Mouse (Mus musculus) neural tube, embryonic 12.5 days (tissue): ENCODE measurements around the gene Mphosph9. TPM values are rescaled to one million over a fixed set of nuclear protein-coding genes. Genes with fewer than 3 reads are reported as not detected.
A peak's percentile ranks its signal among the peaks of the same experiment; 100 is the strongest.
"Not testable (repeated sequence)": the region's sequence is repeated elsewhere in the genome, so short reads cannot be mapped to it uniquely, and the experiment has no call there.

ENCODE experiments used
- ATAC-seq: fragments of 200-750 bp; cut with Nextera tagmentation; 2 replicates; pipeline ENCODE4 v1.8.0; 2017; ENCODE audit warnings: low read depth, mild to moderate bottlenecking, moderate TSS enrichment, moderate library complexity; ENCODE audit not compliant: low FRiP score
- H3K27ac ChIP-seq: fragments of 300-500 bp; sonication (generic); 2 replicates; pipeline ENCODE4 v1.5.1; 2016
- H3K27me3 ChIP-seq: fragments of 300-500 bp; sonication (generic); replicated peaks from 2 replicates; pipeline ENCODE4 v1.6.1; 2016; ENCODE audit warnings: mild to moderate bottlenecking
- H3K36me3 ChIP-seq: fragments of 300-500 bp; sonication (generic); 2 replicates; pipeline ENCODE4 v1.6.1; 2016; ENCODE audit warnings: mild to moderate bottlenecking
- H3K4me1 ChIP-seq: fragments of 300-500 bp; sonication (generic); 2 replicates; pipeline ENCODE4 v1.6.1; 2016
- H3K4me2 ChIP-seq: fragments of 300-500 bp; sonication (generic); replicated peaks from 2 replicates; pipeline ENCODE4 v1.6.1; 2016; ENCODE audit warnings: mild to moderate bottlenecking
- H3K4me3 ChIP-seq: fragments of 300-500 bp; sonication (generic); 2 replicates; pipeline ENCODE4 v1.5.1; 2016
- H3K9ac ChIP-seq: fragments of 300-500 bp; sonication (generic); 2 replicates; pipeline ENCODE4 v1.6.1; 2016; ENCODE audit warnings: mild to moderate bottlenecking
- H3K9me3 ChIP-seq: fragments of 300-500 bp; sonication (generic); 2 replicates; pipeline ENCODE4 v1.6.1; 2016; ENCODE audit warnings: mild to moderate bottlenecking
- WGBS: fragments of 180-500 bp; shearing (Covaris S2); methylation state at CpG from one replicate; pipeline ENCODE4 v1.1.7; 2016; 5-methylcytosine and 5-hydroxymethylcytosine counted together
- polyA plus RNA-seq: library from polyadenylated mRNA; unstranded; fragments of >200 nt; fragmentation: Nextera tagmentation; extraction: Ambion mirVana; gene quantifications from 2 replicates; pipeline ENCODE4 v1.2.1, GENCODE M21; 2016

The Mphosph9 gene
- 17.9 and 18.8 TPM in 2 replicates for polyA plus RNA-seq

DNA sequence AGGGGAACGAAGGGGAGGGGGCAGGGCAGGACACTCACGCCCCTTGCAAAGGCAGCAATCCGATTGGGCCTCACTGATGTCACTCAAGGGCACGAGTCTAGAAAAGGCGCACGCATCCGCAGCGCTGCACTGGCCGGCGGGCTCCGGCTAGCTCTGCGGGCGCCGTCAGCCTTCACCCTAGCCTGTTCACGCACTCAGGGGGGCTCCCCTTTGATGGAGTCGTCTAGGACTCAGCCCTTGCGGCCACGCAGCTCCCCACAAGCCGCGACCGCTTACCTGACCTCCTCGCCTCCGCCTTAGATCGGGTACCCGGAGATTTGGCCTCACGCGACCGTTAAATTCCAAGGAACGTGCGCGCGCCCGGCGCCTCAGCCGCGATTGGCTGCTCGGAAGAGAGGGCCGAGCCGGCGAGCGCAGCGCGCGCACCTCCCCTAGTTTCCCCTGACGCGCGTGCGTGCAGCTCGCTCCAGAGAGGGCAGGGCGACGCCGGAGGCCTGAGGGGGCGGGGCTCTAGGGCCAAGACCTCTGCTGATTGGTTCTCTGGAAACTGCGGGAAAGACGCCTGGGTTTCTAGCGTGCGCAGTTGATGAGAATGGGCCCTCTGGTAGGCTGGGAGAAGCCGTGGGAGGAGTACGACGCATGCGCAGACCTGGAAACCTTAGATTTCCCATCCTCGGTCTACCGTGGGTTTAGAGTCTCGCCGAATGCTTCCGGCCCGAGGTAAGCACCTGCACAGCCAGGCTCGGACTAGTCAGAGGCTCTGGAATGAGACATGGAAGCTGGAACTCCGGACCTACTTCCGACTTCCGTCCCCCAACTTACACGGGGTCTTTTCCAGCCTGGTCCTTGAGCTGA, at the start of gene Mphosph9, which contains the start of gene 2810006K23Rik:
Gene Mphosph9, minus strand, starts transcription at position 463 of the 855 bp plus-strand sequence.
Gene 2810006K23Rik, plus strand, starts transcription at position 580 of the 855 bp plus-strand sequence.
- Histone ChIP-seq H3K4me1 (peaks cover 16% of the 10 kb centered on the region), H3K4me3 (peak within 1 kb of the TSS; percentile 66), H3K27ac (peak within 1 kb of the TSS; percentile 90), H3K9me3 (no peaks in the 10 kb centered on the region), H3K27me3 (no peaks in the 10 kb centered on the region), H3K4me2 (peak within 1 kb of the TSS; percentile 77), H3K36me3 (peaks cover 9% of the 10 kb centered on the region), H3K9ac (peak within 1 kb of the TSS; percentile 74)
- peak; percentile 98 for ATAC-seq
- under 1% methylated on average over 72 of the region's 72 CpGs for WGBS

DNA sequence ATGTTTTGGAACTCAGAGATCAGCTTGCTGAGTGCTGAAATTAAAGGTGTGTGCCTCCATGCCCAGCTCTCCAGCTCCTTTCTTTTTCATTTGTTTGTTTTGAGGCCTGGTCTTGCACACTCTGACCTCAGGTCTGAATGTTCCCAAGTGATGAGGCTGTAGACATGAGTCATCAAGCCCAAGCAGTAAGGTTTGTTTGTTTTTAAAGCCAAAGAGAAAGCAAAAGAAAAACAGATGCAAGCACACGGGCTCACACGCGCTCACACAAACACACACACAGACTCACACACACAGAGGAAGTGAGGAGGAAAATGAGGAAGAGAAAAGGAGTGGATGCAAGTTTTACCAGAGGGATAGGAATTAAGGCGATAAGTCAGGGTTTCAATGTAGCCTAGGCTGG, 49.4 kb upstream of the Mphosph9 start:
- peaks cover 70% of the 10 kb centered on the region for H3K36me3 ChIP-seq
- no peaks in the 10 kb centered on the region for H3K9me3 ChIP-seq
- H3K4me2 ChIP-seq: no peak overlapping the region
- no peak overlapping the region for H3K4me3 ChIP-seq
- no peaks in the 10 kb centered on the region for H3K27me3 ChIP-seq
- WGBS: 92% methylated on average over 4 of the region's 4 CpGs
- no peaks in the 10 kb centered on the region for H3K4me1 ChIP-seq
- no peak overlapping the region for H3K27ac ChIP-seq
- H3K9ac ChIP-seq: no peak overlapping the region
- no peak for ATAC-seq

DNA sequence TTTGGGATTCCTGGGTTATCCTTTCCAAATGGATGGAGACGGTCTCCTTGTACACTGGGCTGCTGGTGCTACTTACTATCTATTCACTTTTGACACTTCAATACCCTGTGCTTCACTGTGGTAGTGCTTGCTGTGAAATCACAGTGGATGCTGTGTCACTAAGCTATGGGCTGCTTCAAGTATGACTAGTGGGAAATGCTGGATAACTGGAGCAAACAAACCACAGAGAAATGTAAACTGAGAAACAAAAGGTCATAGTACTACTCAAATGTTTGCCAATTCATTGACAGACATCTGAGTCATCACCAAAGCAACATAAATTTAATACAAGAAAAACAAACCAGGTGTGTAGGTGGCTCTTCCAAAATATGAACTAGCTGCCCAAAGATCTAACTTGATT, 48.6 kb upstream of the Mphosph9 start:
- Histone ChIP-seq H3K4me3 (no peak overlapping the region), H3K27me3 (no peaks in the 10 kb centered on the region), H3K9me3 (no peaks in the 10 kb centered on the region), H3K27ac (no peak overlapping the region), H3K9ac (no peak overlapping the region), H3K4me1 (no peaks in the 10 kb centered on the region), H3K36me3 (peaks cover 71% of the 10 kb centered on the region), H3K4me2 (no peak overlapping the region)
- no peak for ATAC-seq
- 97% methylated on average over 1 of the region's 1 CpGs for WGBS

- no peak overlapping the region for H3K4me3 ChIP-seq
- peaks cover 81% of the 10 kb centered on the region for H3K36me3 ChIP-seq
- no peaks in the 10 kb centered on the region for H3K9me3 ChIP-seq
- H3K4me1 ChIP-seq: no peaks in the 10 kb centered on the region
- H3K27me3 ChIP-seq: no peaks in the 10 kb centered on the region
- no peak for ATAC-seq
- no peak overlapping the region for H3K27ac ChIP-seq
- H3K9ac ChIP-seq: no peak overlapping the region
- 96% methylated on average over 7 of the region's 7 CpGs for WGBS
- no peak overlapping the region for H3K4me2 ChIP-seq
Measured at GRCm38 (mm10) chr5:124374298-124374697, 46.5 kb upstream of the Mphosph9 start.

- no peak for ATAC-seq
Measured at GRCm38 (mm10) chr5:124366721-124367120, 38.9 kb upstream of the Mphosph9 start.

DNA sequence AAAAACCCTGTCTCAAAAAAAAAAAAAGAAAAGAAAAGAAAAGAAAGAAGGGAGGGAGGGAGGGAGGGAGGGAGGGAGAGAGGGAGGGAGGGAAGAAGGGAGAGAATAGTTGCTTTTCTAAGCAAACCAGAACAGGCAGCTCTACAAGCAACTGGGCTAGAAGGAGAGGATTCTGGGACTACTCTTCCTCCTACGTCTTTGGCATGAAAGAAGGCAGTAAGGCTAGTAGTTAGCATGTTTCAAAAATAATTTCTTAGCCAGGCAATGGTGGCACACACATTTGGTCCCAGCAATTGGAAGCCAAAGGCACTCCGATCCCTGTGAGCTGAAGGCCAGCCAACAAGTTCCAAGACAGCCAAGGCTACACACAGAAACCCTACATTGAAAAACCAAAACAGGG, 38.0 kb upstream of the Mphosph9 start:
- H3K9me3 ChIP-seq: no peaks in the 10 kb centered on the region
- peaks cover 22% of the 10 kb centered on the region for H3K36me3 ChIP-seq
- no peak overlapping the region for H3K27ac ChIP-seq
- H3K4me1 ChIP-seq: no peaks in the 10 kb centered on the region
- no peak overlapping the region for H3K4me2 ChIP-seq
- H3K9ac ChIP-seq: no peak overlapping the region
- WGBS: 87% methylated on average over 2 of the region's 2 CpGs
- H3K27me3 ChIP-seq: no peaks in the 10 kb centered on the region
- H3K4me3 ChIP-seq: no peak overlapping the region
- no peak for ATAC-seq

More at GRCm38 (mm10) chr5:124366721-124367120, 38.9 kb upstream of the Mphosph9 start:
- Histone ChIP-seq H3K9ac (no peak overlapping the region), H3K36me3 (peaks cover 31% of the 10 kb centered on the region), H3K27me3 (no peaks in the 10 kb centered on the region), H3K4me1 (no peaks in the 10 kb centered on the region), H3K9me3 (no peaks in the 10 kb centered on the region), H3K4me2 (no peak overlapping the region), H3K4me3 (no peak overlapping the region), H3K27ac (no peak overlapping the region)
- WGBS: 95% methylated on average over 3 of the region's 3 CpGs

GRCm38 (mm10) chr5:124364173-124364918, 36.6 kb upstream of the Mphosph9 start:
- no peak for ATAC-seq
- H3K4me2 ChIP-seq: no peak overlapping the region
- no peak overlapping the region for H3K4me3 ChIP-seq
- H3K4me1 ChIP-seq: no peaks in the 10 kb centered on the region
- H3K27me3 ChIP-seq: no peaks in the 10 kb centered on the region
- H3K9me3 ChIP-seq: no peaks in the 10 kb centered on the region
- H3K9ac ChIP-seq: no peak overlapping the region
- peaks cover 10% of the 10 kb centered on the region for H3K36me3 ChIP-seq
- WGBS: 89% methylated on average over 6 of the region's 6 CpGs
- no peak overlapping the region for H3K27ac ChIP-seq

GRCm38 (mm10) chr5:124362982-124363381, 35.2 kb upstream of the Mphosph9 start, which contains the start of gene Cdk2ap1:
Cdk2ap1 (minus strand) TSS chr5:124363082.
- not testable (repeated sequence) for H3K4me3 ChIP-seq, H3K36me3 ChIP-seq, ATAC-seq, H3K9me3 ChIP-seq, H3K27ac ChIP-seq, H3K4me2 ChIP-seq, H3K27me3 ChIP-seq, H3K9ac ChIP-seq, H3K4me1 ChIP-seq
- 89% methylated on average over 5 of the region's 5 CpGs for WGBS

- Histone ChIP-seq H3K4me3 (no peak overlapping the region), H3K4me1 (no peaks in the 10 kb centered on the region; the same call in 1 of the 2 replicates), H3K9ac (no peak overlapping the region), H3K4me2 (no peak overlapping the region), H3K27me3 (no peaks in the 10 kb centered on the region), H3K36me3 (no peaks in the 10 kb centered on the region), H3K9me3 (no peaks in the 10 kb centered on the region), H3K27ac (no peak overlapping the region)
- ATAC-seq: no peak
- 75% methylated on average over 2 of the region's 2 CpGs for WGBS
Measured at GRCm38 (mm10) chr5:124359641-124360040, 31.9 kb upstream of the Mphosph9 start.

- Histone ChIP-seq H3K9me3 (no peaks in the 10 kb centered on the region), H3K4me1 (peaks cover 5% of the 10 kb centered on the region), H3K36me3 (no peaks in the 10 kb centered on the region), H3K9ac (no peak overlapping the region), H3K4me2 (no peak overlapping the region), H3K27me3 (no peaks in the 10 kb centered on the region), H3K27ac (no peak overlapping the region), H3K4me3 (no peak overlapping the region)
- ATAC-seq: no peak
- WGBS: 58% methylated on average over 3 of the region's 3 CpGs
Measured at GRCm38 (mm10) chr5:124356695-124357094, 28.9 kb upstream of the Mphosph9 start.

GRCm38 (mm10) chr5:124355425-124355959, 27.7 kb upstream of the Mphosph9 start:
- no peak overlapping the region for H3K27ac ChIP-seq
- no peaks in the 10 kb centered on the region for H3K27me3 ChIP-seq
- 3% methylated on average over 12 of the region's 12 CpGs for WGBS
- no peak for ATAC-seq
- H3K4me3 ChIP-seq: peak overlapping the region; percentile 98
- H3K4me2 ChIP-seq: peak overlapping the region; percentile 64
- H3K9ac ChIP-seq: peak overlapping the region; percentile 33; the same call in 1 of the 2 replicates
- no peaks in the 10 kb centered on the region for H3K36me3 ChIP-seq
- H3K9me3 ChIP-seq: no peaks in the 10 kb centered on the region
- peaks cover 17% of the 10 kb centered on the region for H3K4me1 ChIP-seq
